In genomic region chr10:79115085-79115484, GRCm38 (mm10) we compare ENCODE assay signal across 29 mouse cellular contexts. TPM values are rescaled to one million over a fixed set of nuclear protein-coding genes. Genes with fewer than 3 reads are reported as not detected.
DNase-seq lines count a peak whose midpoint lies in the region; ATAC-seq and TF ChIP-seq lines count a peak whose summit lies in the region.
"Had no signal": no experiment of that assay in that cellular context is flagged by ENCODE, and none has a peak within 500 bp of the region (broad histone marks: within the 10 kb centered on the region; RNA-seq: fewer than 3 reads in every experiment).

No protein-coding gene starts in this region.

- H3K9me3 ChIP-seq in heart, embryonic 13.5 days, result no peaks in the 10 kb centered on the region
- H3K9me3 ChIP-seq in forebrain, embryonic 12.5 days, result no peaks in the 10 kb centered on the region
- H3K9me3 ChIP-seq: embryonic facial prominence, embryonic 13.5 days; embryonic facial prominence, embryonic 15.5 days; forebrain, embryonic 10.5 days; forebrain, embryonic 13.5 days; forebrain, embryonic 15.5 days had no signal

- H3K9ac ChIP-seq in heart, embryonic 13.5 days, result no peak overlapping the region
- H3K9ac ChIP-seq in forebrain, embryonic 12.5 days, result no peak overlapping the region
- H3K9ac ChIP-seq: embryonic facial prominence, embryonic 13.5 days; embryonic facial prominence, embryonic 15.5 days; forebrain, embryonic 13.5 days; forebrain, embryonic 15.5 days; forebrain, postnatal 0 days had no signal

- WGBS in heart, embryonic 13.5 days, result 73% methylated on average over 1 of the region's 1 CpGs
- 76% methylated on average over 1 of the region's 1 CpGs for WGBS in forebrain, embryonic 12.5 days

- TF ChIP-seq CTCF in embryonic fibroblast, embryonic 13.5 days (IDR thresholded peaks at IDR 0.05; ENCODE audit: borderline replicate concordance, insufficient read depth, low read length), result no peak

- H3K4me1 ChIP-seq in heart, embryonic 13.5 days, result peaks cover 5% of the 10 kb centered on the region
- peaks cover 4% of the 10 kb centered on the region; the same call in 1 of the 2 replicates for H3K4me1 ChIP-seq in embryonic fibroblast, embryonic 13.5 days (ENCODE audit: control insufficient read depth, insufficient read depth, low read length)
- no peaks in the 10 kb centered on the region for H3K4me1 ChIP-seq in forebrain, embryonic 12.5 days
- H3K4me1 ChIP-seq: forebrain, embryonic 13.5 days; forebrain, embryonic 15.5 days had no signal

- 0 out of 2 replicates have a peak overlapping the region, but pooled peaks have one; percentile 25 for H3K27ac ChIP-seq in heart, embryonic 13.5 days (replicated peaks)
- H3K27ac ChIP-seq in embryonic fibroblast, embryonic 13.5 days (ENCODE audit: insufficient read depth, low read length), result peak overlapping the region; percentile 96
- H3K27ac ChIP-seq in forebrain, embryonic 12.5 days, result no peak overlapping the region
- H3K27ac ChIP-seq: embryonic facial prominence, embryonic 13.5 days; embryonic facial prominence, embryonic 15.5 days; forebrain, embryonic 10.5 days; forebrain, embryonic 13.5 days; forebrain, embryonic 15.5 days had no signal

- no peak for ATAC-seq in heart, embryonic 13.5 days (ENCODE audit: extremely low read depth, insufficient number of reproducible peaks, low FRiP score, low TSS enrichment)
- ATAC-seq in forebrain, embryonic 12.5 days (ENCODE audit: low FRiP score), result no peak
- ATAC-seq: forebrain, embryonic 13.5 days; forebrain, embryonic 15.5 days; forebrain, postnatal 0 days had no signal

- no peaks in the 10 kb centered on the region for H3K27me3 ChIP-seq in heart, embryonic 13.5 days (replicated peaks)
- H3K27me3 ChIP-seq in forebrain, embryonic 12.5 days, result no peaks in the 10 kb centered on the region
- H3K27me3 ChIP-seq: embryonic facial prominence, embryonic 13.5 days; embryonic facial prominence, embryonic 15.5 days; forebrain, embryonic 13.5 days; forebrain, embryonic 15.5 days had no signal

- intact Hi-C loops in heart, postnatal 25 days (cut with DNase I), result no loop called here

- H3K36me3 ChIP-seq in heart, embryonic 13.5 days, result no peaks in the 10 kb centered on the region
- H3K36me3 ChIP-seq in forebrain, embryonic 12.5 days (replicated peaks), result no peaks in the 10 kb centered on the region
- H3K36me3 ChIP-seq: embryonic facial prominence, embryonic 13.5 days; embryonic facial prominence, embryonic 15.5 days; forebrain, embryonic 10.5 days; forebrain, embryonic 15.5 days had no signal

- DNase-seq in heart, postnatal 25 days (ENCODE audit: low spot score), result no peak
- DNase-seq in fat pad, adult 2 months (ENCODE audit: extremely low read depth, low read depth, low spot score), result peak; percentile 52
- no peak for DNase-seq in right cerebral cortex, postnatal 14 days
- DNase-seq: adrenal gland, adult 2 months; adrenal gland, postnatal 10 days; adrenal gland, postnatal 25 days; cerebellum, adult 11 months; cerebellum, adult 18-20 months; cerebellum, adult 8-10 months; cerebellum, adult 9-11 months; cerebellum, postnatal 14 days; cerebellum, postnatal 36 days; embryo, embryonic 11 days; forebrain, postnatal 0 days had no signal

- no peak overlapping the region for H3K4me3 ChIP-seq in heart, embryonic 13.5 days
- no peak overlapping the region for H3K4me3 ChIP-seq in embryonic fibroblast, embryonic 13.5 days (ENCODE audit: insufficient read depth, low read length)
- H3K4me3 ChIP-seq in forebrain, embryonic 12.5 days (replicated peaks), result no peak overlapping the region
- H3K4me3 ChIP-seq: embryonic facial prominence, embryonic 13.5 days; embryonic facial prominence, embryonic 15.5 days; forebrain, embryonic 10.5 days; forebrain, embryonic 13.5 days; forebrain, embryonic 15.5 days had no signal

- no peak for TF ChIP-seq POLR2A in embryonic fibroblast, embryonic 13.5 days (IDR thresholded peaks at IDR 0.05; ENCODE audit: low read depth, low read length)

- H3K4me2 ChIP-seq in heart, embryonic 13.5 days, result no peak overlapping the region
- no peak overlapping the region for H3K4me2 ChIP-seq in forebrain, embryonic 12.5 days
- H3K4me2 ChIP-seq: embryonic facial prominence, embryonic 13.5 days; embryonic facial prominence, embryonic 15.5 days; forebrain, embryonic 13.5 days; forebrain, embryonic 15.5 days had no signal

RNA-seq across cellular contexts. Expression of gene 2610008E11Rik, which starts 17.7 kb away (rescaled TPM):
- polyA plus RNA-seq in heart, embryonic 13.5 days (2015; fragmentation: Nextera tagmentation; extraction: Ambion mirVana), result 16.4 and 16.7 TPM in 2 replicates
- total RNA-seq in heart, postnatal 25 days (2021), result 10 to 100 TPM; 12.2 to 15.1 TPM
- polyA plus RNA-seq in embryonic fibroblast, embryonic 13.5 days (2011; ENCODE audit: insufficient read length, low read depth, missing spikeins), result 33.2 and 34.0 TPM in 2 replicates
- polyA plus RNA-seq in forebrain, embryonic 12.5 days (2016; fragmentation: Nextera tagmentation; extraction: Ambion mirVana), result 45.7 and 47.7 TPM in 2 replicates

RNA-seq across cellular contexts. Expression of gene Vmn2r80, which starts 33.5 kb away (rescaled TPM):
- polyA plus RNA-seq in heart, embryonic 13.5 days (2015; fragmentation: Nextera tagmentation; extraction: Ambion mirVana), result not detected in 2 replicates
- total RNA-seq in heart, postnatal 25 days (2021), result not detected
- not detected in 2 replicates for polyA plus RNA-seq in embryonic fibroblast, embryonic 13.5 days (2011; ENCODE audit: insufficient read length, low read depth, missing spikeins)
- polyA plus RNA-seq in forebrain, embryonic 12.5 days (2016; fragmentation: Nextera tagmentation; extraction: Ambion mirVana), result not detected in 2 replicates
- total RNA-seq: adrenal gland, adult 2 months; adrenal gland, postnatal 10 days; adrenal gland, postnatal 25 days; adrenal gland, postnatal 4 days; common myeloid progenitor, adult 5-6 weeks; ES-E14; forebrain, postnatal 0 days; MEL had no signal
- polyA plus RNA-seq: adrenal gland, adult 2 months; brain, embryonic 14.5 days; C2C12; embryonic facial prominence, embryonic 11.5 days; embryonic facial prominence, embryonic 13.5 days; embryonic facial prominence, embryonic 15.5 days; forebrain, embryonic 10.5 days; forebrain, embryonic 13.5 days; forebrain, embryonic 15.5 days; forebrain, postnatal 0 days had no signal
